Mouse (Mus musculus): ENCODE results near the gene Pparg. TPM values are rescaled to one million over a fixed set of nuclear protein-coding genes. Genes with fewer than 3 reads are reported as not detected.

The Pparg gene
- polyA plus RNA-seq, 1 experiment = 9.0 TPM

DNA sequence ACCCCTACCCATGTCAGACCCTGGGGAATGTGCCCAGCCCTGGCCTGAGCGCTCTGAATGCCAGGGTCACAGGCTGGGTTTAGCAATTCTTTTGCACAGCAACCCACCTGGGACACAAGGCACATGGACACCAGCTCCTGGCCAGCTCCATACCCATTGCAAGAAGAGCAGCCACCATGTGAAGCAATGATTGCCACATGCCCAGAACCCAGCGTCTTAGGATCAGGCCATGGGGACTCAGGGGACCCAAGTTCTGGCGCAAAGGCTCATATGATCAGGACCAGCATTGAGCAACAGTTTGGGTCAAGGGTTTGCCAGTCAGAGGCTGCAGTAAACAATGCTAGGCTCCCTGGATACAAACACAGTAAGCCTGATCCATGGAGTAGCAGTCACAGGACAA is 150.7 kb downstream of the Pparg start:
- no peaks in the 10 kb centered on the region for H3K4me1 ChIP-seq (ENCODE audit: control insufficient read depth, insufficient read depth, low read length)
- no peak for TF ChIP-seq POLR2A (IDR thresholded peaks at IDR 0.05; ENCODE audit: extremely low read depth, insufficient read depth, low read length)
- no peak for TF ChIP-seq CTCF (IDR thresholded peaks at IDR 0.05; ENCODE audit: extremely low read depth, insufficient read depth, low read length)
- H3K27ac ChIP-seq (ENCODE audit: insufficient read depth, low read length) = no peak overlapping the region
- H3K4me3 ChIP-seq (ENCODE audit: insufficient read depth, low read length) = no peak overlapping the region

DNA sequence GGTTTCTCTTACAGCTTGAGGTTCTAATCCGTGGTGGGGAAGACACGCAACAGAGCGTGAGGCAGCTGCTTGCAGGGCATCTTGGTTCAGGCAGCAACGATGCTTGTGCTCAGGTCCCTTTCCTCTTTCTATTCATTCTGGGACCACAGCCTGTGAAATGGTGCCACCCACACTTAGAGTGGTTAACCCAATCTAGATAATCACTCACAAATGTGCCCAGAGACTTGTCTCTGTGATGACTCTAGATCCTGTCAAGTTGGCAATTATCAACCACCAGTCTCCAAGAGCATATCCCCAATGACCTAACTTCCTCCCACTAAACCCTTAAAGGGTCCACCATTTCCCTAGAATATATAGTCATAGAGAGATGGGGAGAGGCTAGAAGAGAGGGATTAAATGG is 152.5 kb downstream of the Pparg start:
- no peak for TF ChIP-seq CTCF (IDR thresholded peaks at IDR 0.05; ENCODE audit: extremely low read depth, insufficient read depth, low read length)
- no peak for TF ChIP-seq POLR2A (IDR thresholded peaks at IDR 0.05; ENCODE audit: extremely low read depth, insufficient read depth, low read length)

DNA sequence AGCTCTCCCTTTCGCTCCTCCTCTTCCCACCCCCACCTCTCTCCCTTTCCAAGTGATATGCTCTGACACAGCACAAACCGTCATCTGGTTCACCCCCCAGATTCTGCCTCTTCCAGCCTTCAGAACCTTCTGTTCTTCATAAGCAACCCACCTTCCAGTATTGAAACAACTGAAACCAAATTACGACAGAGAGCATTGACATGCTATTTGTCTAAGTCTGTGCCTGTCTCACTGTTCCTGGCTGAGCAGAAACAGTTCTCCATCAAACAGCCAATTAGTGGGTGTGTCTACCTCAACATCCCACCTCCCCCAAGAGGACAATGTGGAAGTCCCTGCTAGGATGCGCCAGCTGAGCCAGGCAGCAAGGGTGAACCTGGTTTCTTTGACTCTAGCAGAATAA is 157.2 kb downstream of the Pparg start:
- Histone ChIP-seq H3K4me1 (ENCODE audit: control insufficient read depth, insufficient read depth, low read length) (no peaks in the 10 kb centered on the region), H3K4me3 (ENCODE audit: insufficient read depth, low read length) (no peak overlapping the region), H3K27ac (ENCODE audit: insufficient read depth, low read length) (no peak overlapping the region)
- TF ChIP-seq CTCF (IDR thresholded peaks at IDR 0.05; ENCODE audit: extremely low read depth, insufficient read depth, low read length) (no peak), POLR2A (IDR thresholded peaks at IDR 0.05; ENCODE audit: extremely low read depth, insufficient read depth, low read length) (no peak)

More for the DNA sequence above, 152.5 kb downstream of the Pparg start:
- Histone ChIP-seq H3K4me3 (ENCODE audit: insufficient read depth, low read length) (no peak overlapping the region), H3K4me1 (ENCODE audit: control insufficient read depth, insufficient read depth, low read length) (no peaks in the 10 kb centered on the region), H3K27ac (ENCODE audit: insufficient read depth, low read length) (no peak overlapping the region)

DNA sequence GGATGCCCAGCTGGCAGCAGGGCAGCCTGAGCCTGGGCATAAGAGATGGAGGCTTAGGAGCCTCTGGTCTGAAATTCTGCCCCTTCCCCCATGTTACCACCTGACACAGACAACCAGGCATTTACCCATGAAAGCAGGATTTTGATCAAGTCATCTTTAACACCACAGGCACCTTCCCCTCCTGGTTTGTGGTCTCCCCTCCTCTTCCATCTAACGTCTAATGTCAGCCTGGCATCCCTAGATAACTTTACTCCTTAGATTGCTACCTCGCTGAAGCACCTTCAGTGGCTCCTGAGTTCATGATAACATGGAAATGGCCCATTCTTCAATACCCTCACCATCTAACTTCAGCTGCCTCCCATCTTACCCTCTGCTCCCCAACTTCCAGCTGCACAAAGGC is 157.6 kb downstream of the Pparg start:
- H3K4me3 ChIP-seq (ENCODE audit: insufficient read depth, low read length) = no peak overlapping the region
- peaks cover under 1% of the 10 kb centered on the region; the same call in 1 of the 2 replicates for H3K4me1 ChIP-seq (ENCODE audit: control insufficient read depth, insufficient read depth, low read length)
- TF ChIP-seq POLR2A (IDR thresholded peaks at IDR 0.05; ENCODE audit: extremely low read depth, insufficient read depth, low read length) (no peak), CTCF (IDR thresholded peaks at IDR 0.05; ENCODE audit: extremely low read depth, insufficient read depth, low read length) (no peak)
- no peak overlapping the region for H3K27ac ChIP-seq (ENCODE audit: insufficient read depth, low read length)

DNA sequence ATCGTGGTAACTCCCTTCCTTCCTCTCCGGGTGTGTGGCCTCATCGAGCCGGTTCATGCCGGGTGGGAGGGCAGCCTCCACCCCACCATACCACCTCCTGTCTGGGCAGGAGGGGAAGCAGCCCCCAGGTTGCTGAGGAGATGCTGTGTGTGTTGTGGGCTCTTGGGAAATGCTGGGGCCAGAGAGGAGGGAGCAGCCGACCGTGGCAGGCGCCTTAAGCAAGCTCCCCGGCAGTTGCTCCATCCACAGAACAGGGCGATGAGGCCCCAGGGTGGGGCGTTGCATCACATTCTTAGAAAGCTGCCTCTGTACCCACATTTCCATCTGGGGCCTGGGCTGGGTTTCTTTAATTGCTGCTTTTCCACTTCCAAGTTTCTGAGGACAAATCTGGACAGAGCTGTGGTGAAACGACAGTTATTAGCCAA is 158.5 kb downstream of the Pparg start:
- H3K4me1 ChIP-seq (ENCODE audit: control insufficient read depth, insufficient read depth, low read length) = peaks cover 2% of the 10 kb centered on the region; the same call in 1 of the 2 replicates
- no peak overlapping the region for H3K4me3 ChIP-seq (ENCODE audit: insufficient read depth, low read length)
- TF ChIP-seq CTCF (IDR thresholded peaks at IDR 0.05; ENCODE audit: extremely low read depth, insufficient read depth, low read length) = no peak
- no peak for TF ChIP-seq POLR2A (IDR thresholded peaks at IDR 0.05; ENCODE audit: extremely low read depth, insufficient read depth, low read length)
- no peak overlapping the region for H3K27ac ChIP-seq (ENCODE audit: insufficient read depth, low read length)

DNA sequence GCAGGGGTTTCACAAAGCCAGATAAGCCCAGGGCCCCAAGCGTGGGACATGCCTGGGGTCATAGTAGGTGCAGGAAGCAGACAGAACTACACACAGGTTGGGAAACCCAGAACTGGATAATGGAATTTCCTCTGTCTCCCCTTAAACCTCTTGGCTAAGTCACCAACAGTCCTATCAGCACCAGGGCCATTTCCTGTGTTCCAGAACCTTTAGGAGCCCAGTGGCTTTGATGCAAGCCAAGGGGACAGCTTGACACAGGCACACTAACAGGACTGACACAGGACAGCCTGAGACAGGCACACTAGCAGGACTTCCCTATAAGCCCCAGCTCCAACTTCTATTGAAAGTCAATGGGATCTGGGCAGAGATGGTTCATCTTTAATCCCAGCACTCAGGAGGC is 161.2 kb downstream of the Pparg start:
- no peak overlapping the region for H3K27ac ChIP-seq (ENCODE audit: insufficient read depth, low read length)
- H3K4me1 ChIP-seq (ENCODE audit: control insufficient read depth, insufficient read depth, low read length) = peaks cover 2% of the 10 kb centered on the region; the same call in 1 of the 2 replicates
- TF ChIP-seq POLR2A (IDR thresholded peaks at IDR 0.05; ENCODE audit: extremely low read depth, insufficient read depth, low read length) (no peak), CTCF (IDR thresholded peaks at IDR 0.05; ENCODE audit: extremely low read depth, insufficient read depth, low read length) (no peak)
- no peak overlapping the region for H3K4me3 ChIP-seq (ENCODE audit: insufficient read depth, low read length)

DNA sequence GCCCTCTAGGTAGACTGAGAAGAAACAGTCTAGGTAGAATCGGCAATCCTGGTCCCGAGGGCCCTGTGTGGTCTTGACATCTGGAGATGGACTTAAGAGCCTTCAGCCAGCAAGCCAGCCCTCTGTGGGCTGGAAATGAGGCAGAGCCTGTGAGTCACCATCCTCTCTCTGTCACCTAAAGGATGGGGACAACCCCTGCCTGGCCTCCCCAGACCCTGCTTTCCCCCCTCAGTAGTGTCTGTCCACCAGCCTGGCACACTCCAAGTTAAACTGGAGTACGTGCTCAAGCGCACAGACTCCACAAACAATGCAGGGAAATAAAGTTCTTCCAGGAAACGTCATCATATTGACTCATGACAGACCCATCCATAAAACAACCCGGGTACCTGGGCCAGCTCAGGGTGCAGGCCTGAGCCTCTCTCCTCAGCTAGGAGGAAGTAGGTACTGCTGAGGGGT is 162.0 kb downstream of the Pparg start:
- TF ChIP-seq POLR2A (IDR thresholded peaks at IDR 0.05; ENCODE audit: extremely low read depth, insufficient read depth, low read length) = no peak
- TF ChIP-seq CTCF (IDR thresholded peaks at IDR 0.05; ENCODE audit: extremely low read depth, insufficient read depth, low read length) = no peak
- Histone ChIP-seq H3K4me1 (ENCODE audit: control insufficient read depth, insufficient read depth, low read length) (peaks cover 2% of the 10 kb centered on the region; the same call in 1 of the 2 replicates), H3K27ac (ENCODE audit: insufficient read depth, low read length) (no peak overlapping the region), H3K4me3 (ENCODE audit: insufficient read depth, low read length) (no peak overlapping the region)

DNA sequence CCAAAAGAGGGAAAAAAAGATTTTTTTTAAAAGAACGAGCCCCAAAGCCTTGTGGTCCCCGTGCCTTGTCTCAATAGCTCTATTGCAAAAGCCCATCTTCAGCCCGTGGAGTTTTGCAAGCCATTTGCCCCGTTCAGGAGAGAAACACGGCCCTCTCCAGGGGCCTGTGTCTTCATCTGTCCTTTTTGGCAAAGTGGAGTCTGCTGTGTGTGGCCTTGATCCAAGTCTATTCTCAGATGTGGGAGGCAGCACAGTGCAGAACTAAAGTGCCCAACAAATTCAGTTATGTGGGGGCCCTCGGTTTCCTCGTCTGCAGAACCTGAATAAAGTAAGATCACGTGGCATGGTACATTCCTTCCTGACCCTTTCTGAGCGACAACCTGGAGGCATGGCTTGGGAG is 162.4 kb downstream of the Pparg start:
- TF ChIP-seq POLR2A (IDR thresholded peaks at IDR 0.05; ENCODE audit: extremely low read depth, insufficient read depth, low read length) (no peak), CTCF (IDR thresholded peaks at IDR 0.05; ENCODE audit: extremely low read depth, insufficient read depth, low read length) (no peak)
- no peak overlapping the region for H3K27ac ChIP-seq (ENCODE audit: insufficient read depth, low read length)

DNA sequence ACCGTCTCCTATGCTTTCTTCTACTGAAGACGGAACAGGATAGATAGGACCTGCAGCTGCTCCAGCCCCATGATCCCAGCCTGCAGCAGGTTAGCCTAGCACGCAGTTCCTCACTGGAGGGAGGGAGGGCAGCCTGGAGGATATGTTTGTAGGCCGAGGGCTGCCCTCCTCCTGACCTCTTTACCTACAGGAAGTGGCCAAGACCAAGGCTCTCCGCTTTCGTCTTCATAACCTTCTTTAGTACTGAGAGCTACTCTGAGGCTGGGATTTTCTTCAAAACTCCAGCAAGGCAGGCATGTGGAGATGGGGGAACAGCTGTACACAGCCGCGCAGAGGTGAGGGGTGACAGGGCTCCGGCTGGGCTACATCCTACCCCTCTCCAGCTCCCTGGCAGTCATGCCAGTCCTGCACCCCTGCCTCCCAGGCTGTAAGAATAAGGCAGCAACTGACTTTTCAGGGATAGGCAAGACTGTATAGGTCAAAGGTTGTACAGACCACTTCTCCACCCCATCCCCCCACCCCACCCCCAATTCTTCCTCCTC is 163.8 kb downstream of the Pparg start:
- Histone ChIP-seq H3K4me1 (ENCODE audit: control insufficient read depth, insufficient read depth, low read length) (peaks cover 2% of the 10 kb centered on the region; the same call in 1 of the 2 replicates), H3K4me3 (ENCODE audit: insufficient read depth, low read length) (no peak overlapping the region), H3K27ac (ENCODE audit: insufficient read depth, low read length) (no peak overlapping the region)
- no peak for TF ChIP-seq POLR2A (IDR thresholded peaks at IDR 0.05; ENCODE audit: extremely low read depth, insufficient read depth, low read length)
- no peak for TF ChIP-seq CTCF (IDR thresholded peaks at IDR 0.05; ENCODE audit: extremely low read depth, insufficient read depth, low read length)

More for the DNA sequence above, 162.4 kb downstream of the Pparg start:
- Histone ChIP-seq H3K4me1 (ENCODE audit: control insufficient read depth, insufficient read depth, low read length) (peaks cover 2% of the 10 kb centered on the region; the same call in 1 of the 2 replicates), H3K4me3 (ENCODE audit: insufficient read depth, low read length) (no peak overlapping the region)

DNA sequence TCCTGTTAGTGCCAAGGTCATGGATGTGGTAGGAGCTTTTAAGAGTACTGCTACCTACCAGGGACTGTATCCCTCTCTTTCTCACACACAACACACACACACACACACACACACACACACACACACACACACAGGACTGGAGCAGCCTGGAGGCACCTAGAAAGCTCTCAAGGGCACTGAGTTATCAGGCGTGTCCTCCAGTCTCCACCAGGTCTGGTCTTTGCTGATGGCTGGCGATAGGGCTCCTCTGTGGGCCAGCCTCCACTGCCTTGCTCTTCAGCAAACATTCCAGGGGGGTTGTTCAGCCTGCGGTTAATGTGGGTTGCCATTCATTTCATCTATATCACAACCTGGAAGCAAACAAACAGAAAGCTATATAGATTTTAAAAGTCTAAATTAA is 166.7 kb downstream of the Pparg start:
- H3K27ac ChIP-seq (ENCODE audit: insufficient read depth, low read length) = no peak overlapping the region
- no peak for TF ChIP-seq CTCF (IDR thresholded peaks at IDR 0.05; ENCODE audit: extremely low read depth, insufficient read depth, low read length)
- no peak overlapping the region for H3K4me3 ChIP-seq (ENCODE audit: insufficient read depth, low read length)

More for the DNA sequence above, 166.7 kb downstream of the Pparg start:
- peaks cover 2% of the 10 kb centered on the region; the same call in 1 of the 2 replicates for H3K4me1 ChIP-seq (ENCODE audit: control insufficient read depth, insufficient read depth, low read length)
